Mouse (Mus musculus): ENCODE data around the gene Lsamp. TPM values are rescaled to one million over a fixed set of nuclear protein-coding genes. Genes with fewer than 3 reads are reported as not detected.

The Lsamp gene
- polyA plus RNA-seq, 1 experiment from 2014 or later, result 29.4 TPM

DNA sequence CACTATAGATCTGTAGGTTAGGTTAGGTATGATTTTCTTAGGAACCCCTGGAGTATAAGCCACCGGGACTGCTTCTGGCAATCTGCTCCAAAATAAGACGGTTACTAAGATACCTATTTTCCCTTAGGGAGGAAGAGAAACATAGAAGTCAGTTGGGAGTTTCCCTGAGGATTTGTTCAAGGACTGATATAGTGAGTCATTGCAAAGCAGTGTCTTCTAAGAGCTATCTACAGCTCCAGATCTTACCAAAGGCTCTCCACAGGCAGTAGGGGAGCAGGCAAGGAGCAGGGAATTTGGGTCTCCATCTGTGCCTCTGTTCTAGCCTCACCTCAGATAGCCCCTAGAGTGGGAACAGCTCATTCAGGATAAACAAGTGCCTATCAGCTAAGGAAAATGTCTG, 2047.9 kb downstream of the Lsamp start:
- 83% methylated on average over 2 of the region's 2 CpGs for WGBS
- no peak overlapping the region for H3K27ac ChIP-seq
- H3K4me2 ChIP-seq (replicated peaks), result no peak overlapping the region
- no peaks in the 10 kb centered on the region for H3K9me3 ChIP-seq
- H3K4me1 ChIP-seq, result no peaks in the 10 kb centered on the region
- H3K4me3 ChIP-seq, result no peak overlapping the region
- no peaks in the 10 kb centered on the region for H3K27me3 ChIP-seq (replicated peaks)
- no peaks in the 10 kb centered on the region for H3K36me3 ChIP-seq
- no peak overlapping the region for H3K9ac ChIP-seq
- no peak for ATAC-seq (ENCODE audit: low FRiP score, low read depth)

DNA sequence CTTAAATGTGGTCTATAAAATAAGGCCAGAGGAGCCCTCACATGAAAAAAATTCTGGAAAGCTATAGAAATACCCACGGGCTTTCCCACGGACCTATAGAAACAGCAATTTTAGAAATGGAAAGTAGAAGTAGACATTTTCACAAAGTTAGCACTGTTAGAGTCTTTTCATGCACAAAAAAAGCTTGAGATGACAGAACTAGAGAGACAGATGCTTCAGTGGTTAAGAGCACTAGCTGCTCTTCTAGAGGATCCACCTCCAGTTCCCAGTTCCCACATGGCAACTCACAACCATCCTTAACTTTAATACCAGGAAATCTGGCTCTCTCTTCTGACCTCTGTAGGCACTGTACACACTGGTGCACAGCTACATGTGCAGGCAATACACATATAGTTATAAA, 2049.3 kb downstream of the Lsamp start:
- WGBS, result 94% methylated on average over 2 of the region's 2 CpGs
- Histone ChIP-seq H3K36me3 (no peaks in the 10 kb centered on the region), H3K4me3 (no peak overlapping the region), H3K27ac (no peak overlapping the region), H3K9ac (no peak overlapping the region), H3K4me2 (replicated peaks) (no peak overlapping the region), H3K4me1 (no peaks in the 10 kb centered on the region), H3K27me3 (replicated peaks) (no peaks in the 10 kb centered on the region), H3K9me3 (no peaks in the 10 kb centered on the region)
- no peak for ATAC-seq (ENCODE audit: low FRiP score, low read depth)

DNA sequence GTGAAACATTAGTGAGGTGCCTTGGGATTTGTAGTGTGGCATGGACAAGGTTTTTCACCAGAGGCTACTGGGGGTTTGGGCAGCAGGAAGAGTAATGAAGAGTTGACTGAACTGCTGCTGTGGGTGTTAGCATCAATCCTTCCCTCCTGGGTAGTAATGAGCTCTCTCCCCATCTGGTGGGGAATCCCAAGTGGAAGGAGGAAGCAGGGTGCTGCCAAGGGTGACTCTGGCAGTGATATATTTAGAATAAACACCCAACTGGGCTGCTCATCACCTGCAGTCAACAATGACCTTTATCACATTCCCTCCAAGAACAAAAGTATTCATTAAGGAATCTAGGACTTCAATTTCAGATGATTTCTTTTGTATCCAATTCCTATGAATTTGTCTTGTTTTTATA, 2064.0 kb downstream of the Lsamp start:
- Histone ChIP-seq H3K4me3 (no peak overlapping the region), H3K4me1 (no peaks in the 10 kb centered on the region), H3K9me3 (no peaks in the 10 kb centered on the region), H3K4me2 (replicated peaks) (no peak overlapping the region), H3K36me3 (no peaks in the 10 kb centered on the region), H3K27me3 (replicated peaks) (no peaks in the 10 kb centered on the region), H3K27ac (no peak overlapping the region), H3K9ac (no peak overlapping the region)
- ATAC-seq (ENCODE audit: low FRiP score, low read depth), result no peak

DNA sequence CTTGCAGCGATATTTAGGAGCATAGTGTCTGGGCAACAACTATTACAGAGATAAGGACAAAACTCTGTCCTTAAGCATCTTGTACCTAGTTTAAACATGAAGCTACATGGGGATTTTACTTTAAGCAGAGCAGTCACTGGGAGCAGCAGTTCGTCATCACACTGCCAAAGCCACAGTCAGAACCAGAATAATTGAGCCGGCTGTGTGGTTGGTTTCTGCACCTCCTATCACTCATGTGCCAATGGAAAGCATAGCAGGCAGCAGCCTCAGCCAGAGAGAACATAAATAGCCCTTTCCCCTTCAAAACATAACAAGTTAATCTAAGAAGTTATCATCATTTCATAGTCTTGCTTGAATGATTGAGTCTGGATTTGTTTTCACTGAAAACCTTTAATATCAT, 2075.8 kb downstream of the Lsamp start:
- no peak for ATAC-seq (ENCODE audit: low FRiP score, low read depth)
- 75% methylated on average over 3 of the region's 3 CpGs for WGBS
- Histone ChIP-seq H3K27ac (no peak overlapping the region), H3K9me3 (no peaks in the 10 kb centered on the region), H3K4me3 (no peak overlapping the region), H3K9ac (no peak overlapping the region), H3K27me3 (replicated peaks) (no peaks in the 10 kb centered on the region), H3K4me1 (no peaks in the 10 kb centered on the region), H3K4me2 (replicated peaks) (no peak overlapping the region), H3K36me3 (no peaks in the 10 kb centered on the region)

DNA sequence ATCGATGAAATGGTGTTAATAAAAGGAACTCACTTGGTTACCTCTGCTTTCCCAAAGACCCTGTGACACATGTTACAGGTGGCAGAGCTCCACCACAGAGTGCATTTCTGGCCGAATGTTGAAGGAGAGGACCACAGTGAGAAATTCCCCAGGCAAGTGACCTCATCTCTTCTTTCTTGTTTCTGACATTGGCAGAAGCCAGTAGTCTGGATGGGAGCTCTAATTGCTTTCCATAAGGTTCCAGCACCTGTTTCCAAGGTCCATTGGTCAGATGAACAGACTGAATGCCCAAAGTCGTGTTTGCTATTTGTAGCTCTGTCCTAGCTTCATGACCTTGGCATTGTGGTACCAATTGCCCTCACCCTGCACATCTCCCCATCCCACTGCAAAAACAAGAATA, 2090.2 kb downstream of the Lsamp start:
- WGBS, result 87% methylated on average over 3 of the region's 3 CpGs
- Histone ChIP-seq H3K27me3 (replicated peaks) (no peaks in the 10 kb centered on the region), H3K9ac (no peak overlapping the region), H3K36me3 (no peaks in the 10 kb centered on the region), H3K4me3 (no peak overlapping the region), H3K4me2 (replicated peaks) (no peak overlapping the region), H3K9me3 (no peaks in the 10 kb centered on the region), H3K27ac (no peak overlapping the region), H3K4me1 (no peaks in the 10 kb centered on the region)
- ATAC-seq (ENCODE audit: low FRiP score, low read depth), result no peak

DNA sequence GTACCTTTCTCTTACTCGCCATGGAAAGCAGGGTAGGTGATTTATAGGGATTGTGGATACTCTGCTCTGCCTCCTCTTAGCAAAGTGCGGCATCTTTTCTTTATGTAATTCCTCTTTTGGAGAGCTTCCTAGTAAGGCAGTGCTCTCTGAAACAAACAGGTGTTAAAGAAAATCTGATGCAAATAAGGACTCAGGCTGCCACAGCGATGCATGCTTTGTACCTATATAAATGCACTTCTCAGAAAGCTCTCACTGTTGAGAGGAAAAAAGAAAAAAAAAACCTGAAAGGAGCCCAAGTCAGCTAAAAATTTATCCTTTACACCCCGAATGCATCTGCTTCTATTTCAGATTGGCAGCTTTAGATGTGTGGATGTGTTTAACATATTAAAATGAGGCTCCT, 2095.4 kb downstream of the Lsamp start:
- H3K27ac ChIP-seq, result no peak overlapping the region
- no peak overlapping the region for H3K4me3 ChIP-seq
- no peaks in the 10 kb centered on the region for H3K4me1 ChIP-seq
- H3K36me3 ChIP-seq, result no peaks in the 10 kb centered on the region
- H3K27me3 ChIP-seq (replicated peaks), result no peaks in the 10 kb centered on the region
- H3K4me2 ChIP-seq (replicated peaks), result no peak overlapping the region
- 83% methylated on average over 4 of the region's 4 CpGs for WGBS
- no peak overlapping the region for H3K9ac ChIP-seq
- no peak for ATAC-seq (ENCODE audit: low FRiP score, low read depth)
- H3K9me3 ChIP-seq, result no peaks in the 10 kb centered on the region

DNA sequence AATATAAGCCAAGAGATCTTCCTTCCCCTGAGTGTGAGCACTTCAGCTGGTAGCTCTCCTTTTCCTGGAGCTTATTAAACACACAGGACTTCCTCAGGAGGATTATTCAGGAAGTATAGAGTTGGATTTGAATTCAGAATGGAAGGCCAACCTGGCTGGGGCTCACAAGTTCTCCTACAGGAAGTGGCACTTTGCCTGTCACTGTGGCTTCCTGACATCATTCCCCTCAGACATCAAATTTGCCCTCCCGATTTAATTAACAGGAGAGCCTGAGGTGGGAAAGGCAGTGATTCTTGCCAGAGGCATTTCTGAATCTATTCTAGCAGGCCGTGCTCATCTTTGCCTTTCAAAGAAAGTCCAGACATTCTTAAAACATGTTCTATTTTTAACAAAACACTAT, 2097.4 kb downstream of the Lsamp start:
- Histone ChIP-seq H3K9me3 (no peaks in the 10 kb centered on the region), H3K4me1 (no peaks in the 10 kb centered on the region), H3K27ac (no peak overlapping the region), H3K9ac (no peak overlapping the region), H3K36me3 (no peaks in the 10 kb centered on the region), H3K27me3 (replicated peaks) (no peaks in the 10 kb centered on the region), H3K4me2 (replicated peaks) (no peak overlapping the region), H3K4me3 (no peak overlapping the region)
- ATAC-seq (ENCODE audit: low FRiP score, low read depth), result no peak
- 80% methylated on average over 2 of the region's 2 CpGs for WGBS

DNA sequence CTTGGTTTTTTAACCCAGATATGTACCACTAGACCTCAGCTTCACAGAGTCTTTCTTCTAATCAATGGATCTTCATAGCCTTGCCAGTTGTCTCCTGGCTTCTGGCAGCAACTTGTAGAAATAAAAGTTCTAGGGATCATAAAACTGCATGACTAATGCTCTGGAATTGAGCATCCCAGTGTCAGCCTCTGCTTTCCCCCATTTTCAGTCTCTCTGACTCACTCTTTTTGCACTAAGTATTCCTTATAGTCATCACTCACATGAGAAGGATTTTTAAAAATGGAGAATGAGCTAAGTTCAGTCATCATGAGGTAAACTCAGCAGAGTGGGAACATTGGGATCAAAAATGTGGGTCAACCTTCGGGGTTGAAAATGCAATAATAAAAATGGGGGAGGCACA, 2113.3 kb downstream of the Lsamp start:
- 88% methylated on average over 1 of the region's 1 CpGs for WGBS
- H3K4me1 ChIP-seq, result no peaks in the 10 kb centered on the region
- ATAC-seq (ENCODE audit: low FRiP score, low read depth), result no peak
- H3K9me3 ChIP-seq, result no peaks in the 10 kb centered on the region
- no peak overlapping the region for H3K27ac ChIP-seq
- no peaks in the 10 kb centered on the region for H3K36me3 ChIP-seq
- H3K27me3 ChIP-seq (replicated peaks), result no peaks in the 10 kb centered on the region
- H3K9ac ChIP-seq, result no peak overlapping the region
- H3K4me3 ChIP-seq, result no peak overlapping the region
- no peak overlapping the region for H3K4me2 ChIP-seq (replicated peaks)

DNA sequence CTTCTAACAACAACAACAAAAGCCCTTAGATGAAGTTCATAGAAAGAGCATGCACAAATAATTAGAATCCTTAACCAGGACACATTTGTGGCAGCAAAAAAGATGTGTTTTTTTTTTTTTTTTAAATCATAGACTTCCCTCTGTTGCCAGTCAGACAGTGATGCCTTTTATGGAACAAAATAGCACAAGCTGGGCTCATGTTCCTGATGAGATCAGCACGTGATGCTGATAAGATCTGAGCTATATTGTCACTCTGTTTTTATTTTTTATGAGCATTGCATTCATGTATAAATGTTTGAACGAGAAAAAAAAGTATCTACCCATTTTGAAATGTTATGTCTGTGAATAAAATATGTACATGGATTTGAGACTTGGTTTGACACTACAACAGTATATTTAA, 2118.0 kb downstream of the Lsamp start:
- Histone ChIP-seq H3K36me3 (no peaks in the 10 kb centered on the region), H3K4me3 (no peak overlapping the region), H3K27ac (no peak overlapping the region), H3K9me3 (no peaks in the 10 kb centered on the region), H3K9ac (no peak overlapping the region), H3K4me1 (no peaks in the 10 kb centered on the region), H3K27me3 (replicated peaks) (no peaks in the 10 kb centered on the region), H3K4me2 (replicated peaks) (no peak overlapping the region)
- ATAC-seq (ENCODE audit: low FRiP score, low read depth), result no peak
- WGBS, result 65% methylated on average over 2 of the region's 2 CpGs

DNA sequence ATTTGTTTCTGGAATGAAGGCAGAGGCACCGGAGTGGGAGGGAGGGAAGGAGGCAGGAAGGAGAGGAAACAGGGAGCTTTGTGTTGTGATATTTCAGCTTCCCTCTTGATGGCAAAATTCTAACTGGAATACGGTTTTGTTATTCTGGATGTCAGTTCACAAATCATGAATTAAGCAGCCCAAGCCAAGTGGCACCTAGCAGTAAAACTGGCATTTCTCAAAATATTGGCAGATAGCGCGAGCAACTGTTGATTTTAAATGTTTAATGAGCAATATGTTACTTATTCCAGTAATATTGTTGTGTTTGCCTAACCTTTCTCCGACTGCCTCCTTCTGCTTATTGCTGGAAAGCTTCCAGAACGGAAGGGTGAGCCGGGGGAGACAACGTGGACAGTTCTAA, 2118.5 kb downstream of the Lsamp start:
- Histone ChIP-seq H3K27ac (no peak overlapping the region), H3K27me3 (replicated peaks) (no peaks in the 10 kb centered on the region), H3K4me1 (no peaks in the 10 kb centered on the region), H3K9me3 (no peaks in the 10 kb centered on the region), H3K4me3 (no peak overlapping the region), H3K4me2 (replicated peaks) (no peak overlapping the region), H3K36me3 (no peaks in the 10 kb centered on the region), H3K9ac (no peak overlapping the region)
- 80% methylated on average over 8 of the region's 8 CpGs for WGBS
- ATAC-seq (ENCODE audit: low FRiP score, low read depth), result no peak

DNA sequence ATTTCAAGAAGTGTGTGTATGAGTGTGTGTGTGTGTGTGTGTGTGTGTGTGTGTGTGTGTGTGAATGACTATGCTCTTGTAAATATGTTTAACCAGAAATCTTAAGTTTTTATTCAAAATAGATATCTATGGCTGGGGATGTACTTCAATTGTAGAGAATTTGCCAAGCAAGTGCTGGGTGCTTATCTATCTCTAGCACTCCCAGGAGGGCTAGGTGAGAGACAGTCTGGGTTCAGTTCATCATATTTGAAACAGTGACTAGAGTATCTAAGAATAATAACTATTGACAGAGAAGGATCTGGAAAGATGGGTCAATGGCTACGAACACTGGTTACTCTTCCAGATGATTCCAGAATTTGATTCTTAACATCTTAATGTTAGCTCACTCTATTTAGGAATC, 2128.1 kb downstream of the Lsamp start:
- H3K4me1 ChIP-seq, result no peaks in the 10 kb centered on the region
- no peaks in the 10 kb centered on the region for H3K9me3 ChIP-seq
- H3K4me3 ChIP-seq, result no peak overlapping the region
- no peak overlapping the region for H3K4me2 ChIP-seq (replicated peaks)
- WGBS, result 98% methylated on average over 1 of the region's 1 CpGs
- H3K27ac ChIP-seq, result no peak overlapping the region
- H3K27me3 ChIP-seq (replicated peaks), result no peaks in the 10 kb centered on the region
- no peaks in the 10 kb centered on the region for H3K36me3 ChIP-seq
- no peak overlapping the region for H3K9ac ChIP-seq
- no peak for ATAC-seq (ENCODE audit: low FRiP score, low read depth)

DNA sequence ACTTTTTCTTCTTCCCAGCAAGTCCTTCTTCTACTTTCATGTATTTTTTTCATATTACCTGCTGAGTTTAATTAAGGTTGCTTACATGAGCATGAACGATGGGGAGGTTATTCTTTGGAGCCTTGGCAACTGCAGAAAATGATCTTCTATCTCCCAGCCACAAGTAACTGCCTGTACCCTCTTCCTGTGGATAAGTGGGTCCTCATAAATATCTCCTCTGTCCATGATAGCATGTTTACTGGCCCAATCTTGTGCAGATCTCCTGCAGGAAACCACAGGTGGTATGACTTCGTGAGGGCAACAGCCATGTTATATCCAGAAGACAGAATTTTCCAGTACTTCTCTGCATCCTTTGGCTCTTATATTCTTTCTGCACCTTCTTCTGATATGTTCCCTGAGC, 2129.1 kb downstream of the Lsamp start:
- Histone ChIP-seq H3K36me3 (no peaks in the 10 kb centered on the region), H3K9me3 (no peaks in the 10 kb centered on the region), H3K4me3 (no peak overlapping the region), H3K27me3 (replicated peaks) (no peaks in the 10 kb centered on the region), H3K4me2 (replicated peaks) (no peak overlapping the region), H3K9ac (no peak overlapping the region), H3K4me1 (no peaks in the 10 kb centered on the region), H3K27ac (no peak overlapping the region)
- ATAC-seq (ENCODE audit: low FRiP score, low read depth), result no peak
- 94% methylated on average over 2 of the region's 2 CpGs for WGBS

DNA sequence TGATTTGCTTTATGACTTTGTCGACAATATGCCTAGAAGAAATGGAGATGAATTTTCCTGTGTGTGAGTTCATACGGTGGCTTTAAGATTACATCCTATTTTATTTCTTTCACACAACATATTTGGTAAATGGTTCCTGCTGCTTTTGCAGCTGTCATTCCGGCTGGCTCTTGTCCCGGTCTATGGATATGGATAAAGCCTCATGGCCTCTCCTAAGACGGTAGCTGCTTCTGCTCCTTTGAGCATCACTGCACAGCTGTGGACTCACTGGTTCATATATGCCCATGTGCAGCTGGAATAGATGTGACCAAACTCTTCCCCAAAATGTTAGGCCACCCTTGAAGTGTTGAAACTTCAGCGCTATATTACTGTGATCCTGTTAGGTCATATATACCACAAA, 2137.6 kb downstream of the Lsamp start:
- Histone ChIP-seq H3K27me3 (replicated peaks) (no peaks in the 10 kb centered on the region), H3K36me3 (no peaks in the 10 kb centered on the region), H3K4me2 (replicated peaks) (no peak overlapping the region), H3K9ac (no peak overlapping the region), H3K4me3 (no peak overlapping the region), H3K4me1 (no peaks in the 10 kb centered on the region), H3K9me3 (no peaks in the 10 kb centered on the region), H3K27ac (no peak overlapping the region)
- WGBS, result 90% methylated on average over 6 of the region's 6 CpGs
- no peak for ATAC-seq (ENCODE audit: low FRiP score, low read depth)

DNA sequence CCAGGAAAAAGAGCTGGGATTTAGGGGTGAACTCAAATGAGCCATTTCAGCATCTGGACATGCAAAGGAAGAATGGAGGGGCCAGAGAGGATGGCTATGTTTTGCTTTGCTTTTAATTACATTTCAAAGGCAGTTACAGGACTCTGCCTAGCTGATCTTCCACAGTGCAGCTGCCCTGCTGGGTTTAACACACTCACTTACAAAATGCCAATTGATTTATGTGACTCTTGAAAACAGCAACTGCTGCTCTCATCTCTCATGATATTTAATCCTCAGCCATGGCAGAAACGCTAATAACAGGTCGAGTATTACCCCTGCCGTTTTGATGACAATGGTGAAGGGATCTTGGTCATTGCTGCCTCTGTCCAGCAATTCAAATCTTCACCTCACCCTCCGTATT, 2139.7 kb downstream of the Lsamp start:
- ATAC-seq (ENCODE audit: low FRiP score, low read depth), result no peak
- Histone ChIP-seq H3K9ac (no peak overlapping the region), H3K4me1 (no peaks in the 10 kb centered on the region), H3K27me3 (replicated peaks) (no peaks in the 10 kb centered on the region), H3K36me3 (no peaks in the 10 kb centered on the region), H3K9me3 (no peaks in the 10 kb centered on the region), H3K4me2 (replicated peaks) (no peak overlapping the region), H3K27ac (no peak overlapping the region), H3K4me3 (no peak overlapping the region)
- WGBS, result 50% methylated on average over 4 of the region's 4 CpGs
